ENCODE assay signal across 20 mouse cellular contexts in genomic region chr5:63910171-63910960, GRCm38 (mm10).
"Had no signal": no experiment of that assay in that cellular context is flagged by ENCODE, and none has a peak within 500 bp of the region (broad histone marks: within the 10 kb centered on the region; RNA-seq: fewer than 3 reads in every experiment).

No protein-coding gene starts in this region.

- H3K4me3 ChIP-seq: intestine, embryonic 15.5 days; kidney, embryonic 15.5 days; limb, embryonic 10.5 days; limb, embryonic 13.5 days; midbrain, embryonic 12.5 days; midbrain, embryonic 15.5 days; neural tube, embryonic 12.5 days; neural tube, embryonic 15.5 days had no signal

- ATAC-seq: intestine, embryonic 15.5 days; liver, postnatal 0 days; midbrain, embryonic 15.5 days had no signal

- DNase-seq: kidney, adult 11 months; kidney, adult 8-10 months; kidney, postnatal 10 days; kidney, postnatal 4 days; liver; liver, postnatal 0 days; retina, postnatal 1 day; right cerebral cortex, postnatal 25 days; thymus, adult 18-20 months; thymus, postnatal 36 days had no signal

- H3K27me3 ChIP-seq: intestine, embryonic 15.5 days; kidney, embryonic 15.5 days; limb, embryonic 13.5 days; midbrain, embryonic 12.5 days; midbrain, embryonic 15.5 days; neural tube, embryonic 12.5 days; neural tube, embryonic 15.5 days had no signal

- H3K9ac ChIP-seq: intestine, embryonic 15.5 days; kidney, embryonic 15.5 days; limb, embryonic 13.5 days; liver, embryonic 14.5 days; liver, postnatal 0 days; midbrain, embryonic 12.5 days; midbrain, embryonic 15.5 days; neural tube, embryonic 12.5 days; neural tube, embryonic 15.5 days had no signal

- H3K27ac ChIP-seq: intestine, embryonic 15.5 days; kidney, embryonic 15.5 days; limb, embryonic 10.5 days; limb, embryonic 13.5 days; liver, embryonic 14.5 days; macrophage; midbrain, embryonic 12.5 days; midbrain, embryonic 15.5 days; neural tube, embryonic 12.5 days; neural tube, embryonic 15.5 days had no signal

- H3K4me2 ChIP-seq: intestine, embryonic 15.5 days; kidney, embryonic 15.5 days; limb, embryonic 13.5 days; midbrain, embryonic 12.5 days; midbrain, embryonic 15.5 days; neural tube, embryonic 12.5 days; neural tube, embryonic 15.5 days had no signal

- H3K4me1 ChIP-seq: intestine, embryonic 15.5 days; limb, embryonic 13.5 days; midbrain, embryonic 12.5 days; midbrain, embryonic 15.5 days; neural tube, embryonic 12.5 days had no signal

- H3K36me3 ChIP-seq: intestine, embryonic 15.5 days; kidney, embryonic 15.5 days; limb, embryonic 10.5 days; midbrain, embryonic 12.5 days; midbrain, embryonic 15.5 days; neural tube, embryonic 12.5 days; neural tube, embryonic 15.5 days had no signal

- H3K9me3 ChIP-seq: intestine, embryonic 15.5 days; kidney, embryonic 15.5 days; limb, embryonic 10.5 days; limb, embryonic 13.5 days; midbrain, embryonic 12.5 days; midbrain, embryonic 15.5 days; neural tube, embryonic 12.5 days; neural tube, embryonic 15.5 days had no signal
